Mouse (Mus musculus): ENCODE measurements at regions not wholly inside any gene's neighbourhood (a gene's known extent, or its start where the extent isn't known, plus 50 kb on each side); places are given as distances from the start of the nearest gene placed in this dataset.

DNA sequence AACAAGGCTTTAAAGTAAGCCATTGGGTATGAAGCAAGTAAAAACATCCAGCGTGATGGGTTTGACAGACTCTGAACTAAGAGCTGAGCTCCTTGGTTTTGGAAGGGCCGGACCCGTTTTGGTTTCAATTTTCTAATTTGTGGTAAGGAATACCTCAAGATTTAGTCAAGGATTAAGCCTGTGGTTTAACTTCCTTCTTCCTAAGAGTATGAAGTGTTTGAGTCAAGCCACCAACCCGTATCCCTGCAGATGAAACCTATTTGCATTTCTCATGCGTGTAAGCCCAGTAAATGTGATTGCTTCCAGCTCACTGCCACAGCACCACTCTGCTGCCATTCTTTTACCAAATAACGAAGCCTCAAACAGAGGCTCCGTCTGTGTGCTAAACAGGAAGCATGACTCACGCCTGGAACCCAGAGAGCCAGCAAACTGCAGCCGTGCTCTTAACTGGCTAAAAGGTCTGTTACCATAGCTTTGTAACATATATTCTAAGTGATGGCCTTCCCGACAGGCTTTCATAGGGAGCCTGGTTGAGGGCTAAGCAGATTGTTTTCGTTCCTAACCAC is 149.7 kb downstream of the Etv1 start:
- ATAC-seq (ENCODE audit: low TSS enrichment): peak; percentile 85

GRCm38 (mm10) chr12:38929644-38930043 is 150.5 kb downstream of the Etv1 start:
- ATAC-seq (ENCODE audit: low TSS enrichment): no peak

- peak; percentile 96 for ATAC-seq (ENCODE audit: low TSS enrichment)
Measured at GRCm38 (mm10) chr12:38931769-38932168, 152.6 kb downstream of the Etv1 start.

DNA sequence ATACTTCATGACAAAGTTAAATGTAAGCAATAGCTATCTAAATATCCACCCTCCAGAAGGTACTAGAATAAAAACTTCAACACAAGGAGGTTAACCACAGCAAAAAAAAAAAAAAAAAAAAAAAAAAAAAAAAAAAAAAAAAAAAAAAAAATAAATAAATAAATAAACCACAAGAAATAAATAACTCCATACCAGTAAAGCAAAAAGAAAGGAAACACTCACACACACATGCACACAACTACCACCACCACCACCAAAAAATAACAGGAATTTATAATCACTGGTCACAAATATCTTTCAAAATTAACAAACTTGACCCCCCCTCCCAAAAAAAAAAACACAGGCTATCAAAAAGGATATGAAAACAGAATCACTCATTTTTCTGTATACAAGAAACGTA is 180.4 kb downstream of the Etv1 start:
- ATAC-seq (ENCODE audit: low TSS enrichment): no peak

DNA sequence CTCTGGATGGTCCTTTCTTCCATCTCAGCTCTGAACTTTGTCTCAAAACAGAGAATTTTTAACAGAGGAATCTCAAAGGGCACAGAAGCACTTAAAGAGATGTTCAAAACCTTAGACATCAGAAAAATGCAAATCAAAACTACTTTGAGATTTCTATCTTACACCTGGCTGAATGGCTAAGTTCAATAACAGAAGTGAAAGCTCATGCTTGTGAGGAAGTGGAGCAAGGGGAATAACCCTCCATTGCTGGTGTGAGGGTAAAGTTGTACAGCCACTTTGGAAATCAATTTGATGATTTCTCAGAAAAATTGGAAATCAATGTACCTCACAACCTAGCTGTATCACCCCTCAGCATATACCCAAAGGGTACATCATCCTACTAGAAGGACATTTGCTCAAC is 183.1 kb downstream of the Etv1 start:
- ATAC-seq (ENCODE audit: low TSS enrichment): no peak

DNA sequence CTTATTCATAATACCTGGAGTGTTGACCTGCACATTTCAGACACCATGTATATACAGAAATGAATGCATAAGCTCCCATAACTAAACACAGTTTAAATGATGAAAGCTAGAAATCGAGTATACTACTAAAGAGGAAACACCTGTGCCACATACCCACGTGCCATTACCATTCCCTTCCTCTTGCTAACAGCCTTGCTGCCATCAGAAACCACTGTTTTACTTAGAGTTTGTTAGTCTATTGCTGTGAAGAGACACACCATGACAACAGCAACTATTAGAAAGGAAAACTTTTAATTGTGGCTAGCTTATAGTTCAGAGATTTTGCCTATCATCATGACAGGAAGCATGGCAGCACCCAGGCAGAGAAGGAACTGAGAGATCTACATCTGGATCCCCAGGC is 191.2 kb downstream of the Etv1 start:
- ATAC-seq (ENCODE audit: low TSS enrichment): no peak

- no peak for ATAC-seq (ENCODE audit: low TSS enrichment)
Measured at GRCm38 (mm10) chr12:38972205-38972604, 193.0 kb downstream of the Etv1 start.

DNA sequence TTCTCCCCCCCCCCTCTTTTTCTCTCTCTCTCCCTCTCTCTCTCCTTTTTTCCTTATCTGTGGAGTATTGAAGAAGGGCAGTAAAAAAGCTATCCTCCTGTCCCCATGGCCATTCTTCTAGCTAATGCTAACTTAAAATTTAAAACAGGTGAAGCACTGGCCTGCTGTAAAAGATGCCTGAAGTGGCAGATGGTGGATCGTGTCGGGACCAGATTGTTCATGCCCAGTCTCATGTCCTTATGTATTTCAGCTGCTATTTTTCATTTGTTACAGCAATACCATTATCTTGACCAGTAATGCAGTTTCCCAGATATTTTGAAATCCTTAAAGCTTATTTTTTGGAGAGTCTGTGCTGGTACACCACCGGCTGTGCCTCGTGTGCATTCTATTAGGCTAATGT is 196.3 kb downstream of the Etv1 start:
- no peak for ATAC-seq (ENCODE audit: low TSS enrichment)

GRCm38 (mm10) chr12:38982423-38982822 is 203.2 kb downstream of the Etv1 start:
- no peak for ATAC-seq (ENCODE audit: low TSS enrichment)

DNA sequence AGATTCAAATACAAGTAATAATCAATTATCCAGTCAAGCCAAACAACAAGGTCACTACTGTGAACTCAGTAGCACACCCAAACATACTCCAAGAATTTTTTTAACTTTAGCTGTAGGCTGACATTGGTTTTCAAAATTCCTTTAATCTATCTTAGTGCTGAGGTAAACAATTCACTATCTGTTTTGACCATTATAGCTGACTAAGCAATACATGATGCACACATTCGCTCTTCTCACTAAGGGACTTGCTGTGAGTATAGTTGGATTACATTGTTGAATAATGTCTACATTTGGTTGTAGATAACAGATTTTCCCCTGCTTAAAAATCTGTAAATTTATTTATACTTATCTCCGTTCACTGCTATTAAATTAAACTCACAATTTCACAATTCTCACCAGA is 206.7 kb downstream of the Etv1 start:
- no peak for ATAC-seq (ENCODE audit: low TSS enrichment)

DNA sequence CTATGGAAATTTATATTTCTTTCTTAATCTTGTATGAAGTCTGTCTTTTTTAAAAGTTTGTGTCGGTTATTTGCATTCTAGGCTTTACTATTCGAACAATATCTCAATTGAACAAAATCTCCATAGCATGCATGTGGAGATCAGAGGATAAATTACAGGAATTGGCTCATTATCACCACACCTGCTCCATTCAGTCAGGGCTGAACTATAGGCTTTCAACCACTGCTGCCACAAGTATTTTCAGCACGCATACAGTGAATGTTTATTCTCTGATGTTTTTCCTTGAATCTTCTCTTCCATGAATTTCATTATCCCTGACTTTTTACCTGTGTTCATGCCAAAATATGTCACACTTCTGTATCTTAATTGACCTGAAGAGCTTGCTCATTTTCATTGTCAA is 207.2 kb downstream of the Etv1 start:
- no peak for ATAC-seq (ENCODE audit: low TSS enrichment)

DNA sequence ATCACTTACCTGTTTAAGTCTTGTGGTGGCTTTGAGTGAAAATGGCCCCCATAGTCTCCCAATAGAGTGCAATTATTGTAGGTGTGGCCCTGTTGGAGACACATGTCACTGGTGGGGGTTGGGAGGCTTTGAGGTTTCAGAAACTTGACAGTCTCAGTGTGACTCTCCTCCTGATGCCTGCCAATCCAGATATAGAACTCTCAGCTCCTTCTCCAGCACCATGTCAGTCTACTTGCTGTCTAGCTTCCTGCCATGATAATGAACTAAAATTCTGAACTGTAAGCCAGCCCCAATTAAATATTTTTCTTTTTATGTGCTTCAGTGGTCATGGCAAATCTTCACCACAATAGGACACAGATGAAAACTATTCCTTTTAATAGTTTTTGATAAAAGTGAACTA is 208.1 kb downstream of the Etv1 start:
- ATAC-seq (ENCODE audit: low TSS enrichment): no peak

DNA sequence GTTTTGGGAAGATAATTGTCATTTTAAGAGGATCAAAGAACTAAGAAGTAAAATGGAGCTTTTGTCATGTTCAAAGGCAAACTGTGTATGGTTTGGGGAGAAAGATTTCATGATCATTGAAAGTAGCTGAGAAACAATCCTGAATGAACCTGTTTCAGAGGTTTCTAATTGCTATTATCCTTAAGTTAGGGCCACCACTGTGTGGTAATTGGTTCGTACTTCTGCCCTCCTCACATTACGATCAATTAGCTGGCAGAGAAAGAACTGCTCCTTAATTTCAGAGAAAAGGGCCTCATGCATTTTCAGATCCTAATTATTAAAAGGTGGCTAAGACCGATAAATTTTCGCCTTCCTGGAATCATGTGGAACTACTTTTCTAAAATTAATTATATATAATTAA is 208.6 kb downstream of the Etv1 start:
- ATAC-seq (ENCODE audit: low TSS enrichment): no peak

- ATAC-seq (ENCODE audit: low TSS enrichment): no peak
Measured at GRCm38 (mm10) chr12:39027179-39027578, 248.0 kb downstream of the Etv1 start.

GRCm38 (mm10) chr12:39027948-39028347 is 248.8 kb downstream of the Etv1 start:
- no peak for ATAC-seq (ENCODE audit: low TSS enrichment)

DNA sequence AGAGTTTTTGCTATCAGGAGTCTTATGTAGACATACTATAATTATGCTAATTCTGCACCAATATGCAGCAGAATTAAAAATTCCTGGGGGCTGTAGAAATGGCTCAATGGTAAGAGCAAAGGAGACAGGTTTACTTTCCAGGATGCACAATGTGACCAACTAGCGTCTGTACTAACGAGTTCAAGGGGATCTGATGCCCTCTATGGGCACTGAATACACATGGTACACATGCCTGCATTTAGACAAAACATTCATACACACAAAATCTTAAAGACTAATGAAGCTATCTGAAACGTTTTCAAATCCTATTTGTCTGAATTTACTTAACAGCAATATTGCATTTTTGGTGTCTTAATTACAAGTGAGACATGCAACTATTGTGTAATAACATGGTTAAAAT is 254.8 kb downstream of the Etv1 start:
- ATAC-seq (ENCODE audit: low TSS enrichment): no peak

- no peak for ATAC-seq (ENCODE audit: low TSS enrichment)
Measured at GRCm38 (mm10) chr12:39036466-39037037, 257.4 kb downstream of the Etv1 start.

GRCm38 (mm10) chr12:39038077-39038476 is 258.9 kb downstream of the Etv1 start:
- no peak for ATAC-seq (ENCODE audit: low TSS enrichment)

- ATAC-seq (ENCODE audit: low TSS enrichment): no peak
Measured at GRCm38 (mm10) chr12:39038656-39039055, 259.5 kb downstream of the Etv1 start.

DNA sequence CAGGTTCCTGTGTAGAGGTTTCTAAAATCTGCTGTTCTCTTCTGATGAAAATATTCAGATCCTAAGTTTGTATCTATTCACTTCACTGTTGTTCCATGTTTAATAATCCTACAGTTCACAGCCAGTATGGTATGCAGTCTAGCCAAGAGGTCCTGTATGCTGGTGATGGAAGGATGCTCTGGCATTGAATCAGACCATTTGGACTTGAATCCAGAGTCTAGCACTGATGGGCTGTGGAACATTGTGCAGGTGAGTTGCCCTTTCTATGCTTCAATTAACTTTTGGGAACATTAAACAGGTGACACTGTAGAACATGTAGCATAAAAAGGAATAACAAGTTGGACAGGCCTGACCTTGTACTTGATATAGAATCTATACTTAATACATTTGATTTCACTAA is 267.9 kb downstream of the Etv1 start:
- ATAC-seq (ENCODE audit: low TSS enrichment): no peak

GRCm38 (mm10) chr12:39048441-39048840 is 269.3 kb downstream of the Etv1 start:
- ATAC-seq (ENCODE audit: low TSS enrichment): no peak

GRCm38 (mm10) chr12:39048958-39049357 is 269.8 kb downstream of the Etv1 start:
- peak; percentile 70; the same call in 1 of the 2 replicates for ATAC-seq (ENCODE audit: low TSS enrichment)

DNA sequence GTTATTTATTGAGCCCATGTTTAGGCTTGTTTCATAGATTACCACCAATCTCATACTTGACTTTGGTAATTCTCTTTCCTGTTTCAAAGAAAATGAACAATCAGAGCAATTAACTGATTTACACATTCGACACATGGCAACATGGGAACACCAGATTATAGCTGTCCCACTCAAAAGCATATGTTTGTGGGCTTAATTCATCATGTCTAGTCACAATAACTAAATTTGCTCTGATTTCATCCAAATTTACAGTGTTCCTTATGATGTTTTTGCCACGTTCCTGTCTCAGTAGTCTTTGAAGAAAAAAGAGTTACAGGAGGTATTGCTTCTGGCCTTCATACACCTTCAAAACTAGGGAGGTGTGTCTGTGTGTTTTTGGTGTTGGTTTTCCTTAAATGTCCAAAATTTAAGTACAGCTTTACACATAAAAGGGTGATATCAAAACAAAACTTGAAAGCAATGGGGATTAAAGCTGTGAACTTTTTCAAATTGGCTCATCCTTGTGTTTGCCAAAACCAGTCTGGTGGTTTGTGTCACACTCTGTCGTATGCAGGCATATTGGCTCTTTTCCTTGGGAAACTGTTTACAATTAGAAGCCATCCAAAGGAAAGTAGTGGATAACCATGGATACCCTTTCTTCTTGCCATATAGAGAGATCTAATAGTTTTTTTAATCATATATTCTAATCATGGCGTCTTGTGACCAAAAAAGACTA is 291.3 kb downstream of the Etv1 start:
- no peak for ATAC-seq (ENCODE audit: low TSS enrichment)
